Mouse (Mus musculus): ENCODE measurements around the gene Xpnpep1. TPM values are rescaled to one million over a fixed set of nuclear protein-coding genes. Genes with fewer than 3 reads are reported as not detected.

Xpnpep1 gene
- polyA plus RNA-seq, 1 experiment from 2014 or later = 112 TPM

GRCm38 (mm10) chr19:53002166-53003095, 37.6 kb downstream of the Xpnpep1 start:
- H3K4me2 ChIP-seq (replicated peaks; ENCODE audit: low read depth, low read length) = no peak overlapping the region
- no peaks in the 10 kb centered on the region for H3K9me3 ChIP-seq (ENCODE audit: low read length)
- TF ChIP-seq CTCF (IDR thresholded peaks at IDR 0.05) (no peak), EP300 (IDR thresholded peaks at IDR 0.05) (no peak)
- H3K9ac ChIP-seq (replicated peaks; ENCODE audit: low read depth) = no peak overlapping the region
- no peak overlapping the region for H3K4me3 ChIP-seq (ENCODE audit: low read depth, low read length)
- no peaks in the 10 kb centered on the region for H3K27me3 ChIP-seq (replicated peaks; ENCODE audit: insufficient read depth, low read length)
- ATAC-seq (peak; percentile 23; the same call in 1 of the 2 replicates), DNase-seq (ENCODE audit: low spot score) (peak; percentile 17)
- peaks cover 29% of the 10 kb centered on the region; the same call in 1 of the 2 replicates for H3K36me3 ChIP-seq (ENCODE audit: insufficient read depth, low read length)
- H3K27ac ChIP-seq (ENCODE audit: low read length) = no peak overlapping the region
- 65% methylated on average over 23 of the region's 23 CpGs for WGBS
- H3K4me1 ChIP-seq (ENCODE audit: insufficient read depth, low read depth, low read length) = no peaks in the 10 kb centered on the region

- Histone ChIP-seq H3K4me3 (ENCODE audit: low read depth, low read length) (no peak overlapping the region), H3K9ac (replicated peaks; ENCODE audit: low read depth) (no peak overlapping the region), H3K4me1 (ENCODE audit: insufficient read depth, low read depth, low read length) (no peaks in the 10 kb centered on the region), H3K9me3 (ENCODE audit: low read length) (no peaks in the 10 kb centered on the region), H3K27ac (ENCODE audit: low read length) (no peak overlapping the region), H3K36me3 (ENCODE audit: insufficient read depth, low read length) (peaks cover 26% of the 10 kb centered on the region), H3K4me2 (replicated peaks; ENCODE audit: low read depth, low read length) (no peak overlapping the region), H3K27me3 (replicated peaks; ENCODE audit: insufficient read depth, low read length) (no peaks in the 10 kb centered on the region)
- TF ChIP-seq EP300 (IDR thresholded peaks at IDR 0.05) (no peak), CTCF (IDR thresholded peaks at IDR 0.05) (peak; percentile 71)
- WGBS = 69% methylated on average over 11 of the region's 11 CpGs
- peak; percentile 30; the same call in 1 of the 2 replicates for ATAC-seq
- DNase-seq (ENCODE audit: low spot score) = peak; percentile 51
Observed at GRCm38 (mm10) chr19:52992880-52993440, 47.1 kb downstream of the Xpnpep1 start.

DNA sequence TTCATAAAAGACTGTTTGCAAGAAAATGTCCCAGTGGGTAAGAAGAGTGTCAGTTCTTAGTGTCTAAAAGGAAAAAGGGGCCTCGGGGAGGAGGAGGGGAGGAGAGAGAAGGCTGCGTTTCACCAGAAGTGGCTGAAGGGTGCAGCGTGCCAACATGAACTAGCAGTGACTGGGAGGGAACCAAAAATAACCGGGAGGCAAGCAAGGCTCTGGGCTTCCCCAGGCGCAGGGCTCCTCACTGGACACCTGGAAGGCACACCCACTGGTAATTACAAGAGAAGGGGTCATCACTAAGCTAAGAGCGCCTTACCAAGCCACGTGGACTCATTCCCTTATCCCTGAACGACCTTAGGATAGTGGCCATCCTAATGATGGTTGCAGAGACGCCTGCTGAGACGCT, 48.1 kb downstream of the Xpnpep1 start:
- no peak overlapping the region for H3K9ac ChIP-seq (replicated peaks; ENCODE audit: low read depth)
- TF ChIP-seq CTCF (IDR thresholded peaks at IDR 0.05) (no peak), EP300 (IDR thresholded peaks at IDR 0.05) (no peak)
- ATAC-seq = no peak
- H3K4me1 ChIP-seq (ENCODE audit: insufficient read depth, low read depth, low read length) = no peaks in the 10 kb centered on the region
- no peak overlapping the region for H3K4me3 ChIP-seq (ENCODE audit: low read depth, low read length)
- no peak overlapping the region for H3K27ac ChIP-seq (ENCODE audit: low read length)
- no peak overlapping the region for H3K4me2 ChIP-seq (replicated peaks; ENCODE audit: low read depth, low read length)
- no peak for DNase-seq (ENCODE audit: low spot score)
- no peaks in the 10 kb centered on the region for H3K27me3 ChIP-seq (replicated peaks; ENCODE audit: insufficient read depth, low read length)
- no peaks in the 10 kb centered on the region for H3K9me3 ChIP-seq (ENCODE audit: low read length)
- peaks cover 26% of the 10 kb centered on the region for H3K36me3 ChIP-seq (ENCODE audit: insufficient read depth, low read length)
- WGBS = 87% methylated on average over 10 of the region's 10 CpGs

DNA sequence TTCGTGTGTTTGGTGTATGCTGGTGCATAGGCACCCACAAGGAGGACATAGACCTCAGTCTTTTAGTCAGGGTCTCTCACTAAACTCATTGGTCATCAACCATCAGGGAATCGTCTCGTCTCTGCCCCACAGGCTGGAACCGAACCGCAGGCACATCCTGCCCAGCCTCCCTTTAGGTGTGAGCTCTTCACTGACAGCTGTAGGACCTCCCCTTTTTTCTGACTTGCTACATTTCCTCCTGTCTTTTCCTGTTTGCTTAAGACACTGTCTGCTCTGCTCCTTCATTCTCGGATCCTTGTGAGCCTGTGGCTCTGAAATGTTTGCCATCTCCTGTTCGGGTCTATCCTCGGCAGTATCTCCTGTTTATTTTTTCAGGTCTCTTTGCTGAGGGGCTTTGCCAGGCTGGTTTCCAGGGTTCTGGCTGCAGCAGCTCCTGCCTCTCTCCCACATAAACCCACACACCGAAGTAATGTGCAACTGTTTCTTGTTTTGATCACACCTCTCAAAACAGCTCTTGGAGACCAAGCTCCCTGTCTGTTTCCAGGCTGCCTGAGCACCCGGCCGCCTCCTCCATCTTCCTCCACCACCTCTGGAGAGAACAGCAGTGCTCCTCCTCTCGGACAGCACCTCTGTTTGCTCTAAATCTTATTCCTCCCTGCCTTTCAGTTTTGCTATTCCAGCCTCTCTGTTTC, 60.8 kb downstream of the Xpnpep1 start:
- Histone ChIP-seq H3K4me2 (replicated peaks; ENCODE audit: low read depth, low read length) (no peak overlapping the region), H3K4me3 (ENCODE audit: low read depth, low read length) (no peak overlapping the region), H3K27ac (ENCODE audit: low read length) (no peak overlapping the region), H3K36me3 (ENCODE audit: insufficient read depth, low read length) (no peaks in the 10 kb centered on the region), H3K27me3 (replicated peaks; ENCODE audit: insufficient read depth, low read length) (no peaks in the 10 kb centered on the region), H3K9ac (replicated peaks; ENCODE audit: low read depth) (no peak overlapping the region), H3K9me3 (ENCODE audit: low read length) (no peaks in the 10 kb centered on the region), H3K4me1 (ENCODE audit: insufficient read depth, low read depth, low read length) (no peaks in the 10 kb centered on the region)
- DNase-seq (ENCODE audit: low spot score) = peak; percentile 19
- peak; percentile 21; the same call in 1 of the 2 replicates for ATAC-seq
- no peak for TF ChIP-seq CTCF (IDR thresholded peaks at IDR 0.05)
- no peak for TF ChIP-seq EP300 (IDR thresholded peaks at IDR 0.05)
- WGBS = 28% methylated on average over 12 of the region's 12 CpGs

DNA sequence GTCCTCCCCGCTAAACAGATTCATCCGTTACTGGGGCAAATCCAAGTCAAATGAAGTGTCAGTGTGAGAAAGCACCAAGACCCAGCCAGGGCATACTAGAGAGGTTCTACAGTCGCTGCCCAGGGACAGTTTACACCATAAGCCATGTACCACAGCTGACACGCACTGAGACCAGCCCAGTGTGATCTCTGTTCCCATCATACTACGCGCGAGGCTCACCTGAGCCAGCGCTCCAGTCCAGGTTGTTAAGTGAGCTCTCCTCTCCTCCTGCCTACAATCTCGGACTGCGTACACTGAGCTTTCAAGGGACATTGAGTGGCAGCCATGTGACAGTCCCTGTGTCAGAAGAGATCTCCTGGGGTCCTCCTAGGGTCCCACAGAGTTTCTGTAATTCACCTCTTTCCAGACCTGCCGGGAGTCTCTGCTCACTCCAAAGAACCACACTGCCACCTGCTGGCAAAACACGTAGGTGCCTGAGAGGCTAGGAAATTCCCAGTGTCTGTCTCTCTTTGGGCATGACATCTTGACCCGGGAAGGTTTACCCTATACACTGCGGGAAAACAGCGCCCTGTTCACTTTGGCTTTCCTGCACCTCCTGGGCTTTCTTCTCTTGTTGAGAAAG, 64.3 kb downstream of the Xpnpep1 start:
- TF ChIP-seq CTCF (IDR thresholded peaks at IDR 0.05) = peak; percentile 83
- TF ChIP-seq EP300 (IDR thresholded peaks at IDR 0.05) = no peak
- DNase-seq (ENCODE audit: low spot score) = peak; percentile 54
- Histone ChIP-seq H3K27me3 (replicated peaks; ENCODE audit: insufficient read depth, low read length) (no peaks in the 10 kb centered on the region), H3K27ac (ENCODE audit: low read length) (no peak overlapping the region), H3K9me3 (ENCODE audit: low read length) (no peaks in the 10 kb centered on the region), H3K36me3 (ENCODE audit: insufficient read depth, low read length) (no peaks in the 10 kb centered on the region), H3K4me3 (ENCODE audit: low read depth, low read length) (no peak overlapping the region), H3K4me1 (ENCODE audit: insufficient read depth, low read depth, low read length) (no peaks in the 10 kb centered on the region), H3K9ac (replicated peaks; ENCODE audit: low read depth) (no peak overlapping the region), H3K4me2 (replicated peaks; ENCODE audit: low read depth, low read length) (no peak overlapping the region)
- 47% methylated on average over 15 of the region's 15 CpGs for WGBS
- ATAC-seq = no peak

- H3K27ac ChIP-seq (ENCODE audit: low read length) = no peak overlapping the region
- no peaks in the 10 kb centered on the region for H3K36me3 ChIP-seq (ENCODE audit: insufficient read depth, low read length)
- no peak overlapping the region for H3K4me2 ChIP-seq (replicated peaks; ENCODE audit: low read depth, low read length)
- 60% methylated on average over 8 of the region's 8 CpGs for WGBS
- no peaks in the 10 kb centered on the region for H3K4me1 ChIP-seq (ENCODE audit: insufficient read depth, low read depth, low read length)
- H3K9ac ChIP-seq (replicated peaks; ENCODE audit: low read depth) = no peak overlapping the region
- no peak for DNase-seq (ENCODE audit: low spot score)
- no peak for ATAC-seq
- H3K4me3 ChIP-seq (ENCODE audit: low read depth, low read length) = no peak overlapping the region
- TF ChIP-seq CTCF (IDR thresholded peaks at IDR 0.05) (no peak), EP300 (IDR thresholded peaks at IDR 0.05) (no peak)
- no peaks in the 10 kb centered on the region for H3K9me3 ChIP-seq (ENCODE audit: low read length)
- no peaks in the 10 kb centered on the region for H3K27me3 ChIP-seq (replicated peaks; ENCODE audit: insufficient read depth, low read length)
Observed at GRCm38 (mm10) chr19:52966339-52966738, 73.7 kb downstream of the Xpnpep1 start.

Measured in lung, postnatal 0 days (tissue).